Mouse (Mus musculus) heart, embryonic 15.5 days (tissue): Measurements from ENCODE around the gene Aoc2. TPM values are rescaled to one million over a fixed set of nuclear protein-coding genes. Genes with fewer than 3 reads are reported as not detected.

Experiments
- ATAC-seq: fragments of 200-750 bp; cut with Nextera tagmentation; replicated peaks from 2 replicates; pipeline ENCODE4 v1.8.0; 2017; ENCODE audit warnings: low read depth, moderate TSS enrichment; ENCODE audit not compliant: insufficient number of reproducible peaks, insufficient read depth, low FRiP score
- H3K27ac ChIP-seq: fragments of 300-500 bp; sonication (generic); 2 replicates; pipeline ENCODE4 v1.5.1; 2015; ENCODE audit warnings: mild to moderate bottlenecking, inconsistent platforms
- H3K27me3 ChIP-seq: fragments of 300-500 bp; sonication (generic); 2 replicates; pipeline ENCODE4 v1.6.1; 2015; ENCODE audit warnings: inconsistent platforms
- H3K36me3 ChIP-seq: fragments of 300-500 bp; sonication (generic); 2 replicates; pipeline ENCODE4 v1.6.1; 2015; ENCODE audit warnings: mild to moderate bottlenecking, inconsistent platforms
- H3K4me1 ChIP-seq: fragments of 300-500 bp; sonication (generic); replicated peaks from 2 replicates; pipeline ENCODE4 v1.6.1; 2015; ENCODE audit warnings: inconsistent platforms
- H3K4me2 ChIP-seq: fragments of 300-500 bp; sonication (generic); 2 replicates; pipeline ENCODE4 v1.6.1; 2015; ENCODE audit warnings: inconsistent platforms, mild to moderate bottlenecking, moderate library complexity
- H3K4me3 ChIP-seq: fragments of 300-500 bp; sonication (generic); 2 replicates; pipeline ENCODE4 v1.5.1; 2015; ENCODE audit warnings: mild to moderate bottlenecking, inconsistent platforms
- H3K9ac ChIP-seq: fragments of 300-500 bp; sonication (generic); 2 replicates; pipeline ENCODE4 v1.6.1; 2015; ENCODE audit warnings: mild to moderate bottlenecking, inconsistent platforms
- H3K9me3 ChIP-seq: fragments of 300-500 bp; sonication (generic); replicated peaks from 2 replicates; pipeline ENCODE4 v1.6.1; 2016; ENCODE audit warnings: inconsistent platforms
- WGBS: fragments of 180-500 bp; shearing (Covaris S2); methylation state at CpG from one replicate; pipeline ENCODE4 v1.1.7; 2015; ENCODE audit warnings: mixed read lengths; 5-methylcytosine and 5-hydroxymethylcytosine counted together
- polyA plus RNA-seq: library from polyadenylated mRNA; unstranded; fragments of >200 nt; fragmentation: Nextera tagmentation; extraction: Ambion mirVana; gene quantifications from 2 replicates; pipeline ENCODE4 v1.2.1, GENCODE M21; 2015

The Aoc2 gene
- polyA plus RNA-seq, 1 experiment from 2014 or later, result 0.43 TPM

- H3K9me3 ChIP-seq, result no peaks in the 10 kb centered on the region
- peak overlapping the region; percentile 39 for H3K4me2 ChIP-seq
- 24% methylated on average over 6 of the region's 6 CpGs for whole genome bisulfite sequencing
- no peak overlapping the region for H3K27ac ChIP-seq
- H3K36me3 ChIP-seq, result no peaks in the 10 kb centered on the region
- no peak overlapping the region for H3K9ac ChIP-seq
- H3K4me3 ChIP-seq, result peak overlapping the region; percentile 13
- peaks cover 17% of the 10 kb centered on the region for H3K4me1 ChIP-seq
- no peak for ATAC-seq
- H3K27me3 ChIP-seq, result no peaks in the 10 kb centered on the region
Measured at GRCm38 (mm10) chr11:101334516-101334915, 9.7 kb downstream of the Aoc2 start.

DNA sequence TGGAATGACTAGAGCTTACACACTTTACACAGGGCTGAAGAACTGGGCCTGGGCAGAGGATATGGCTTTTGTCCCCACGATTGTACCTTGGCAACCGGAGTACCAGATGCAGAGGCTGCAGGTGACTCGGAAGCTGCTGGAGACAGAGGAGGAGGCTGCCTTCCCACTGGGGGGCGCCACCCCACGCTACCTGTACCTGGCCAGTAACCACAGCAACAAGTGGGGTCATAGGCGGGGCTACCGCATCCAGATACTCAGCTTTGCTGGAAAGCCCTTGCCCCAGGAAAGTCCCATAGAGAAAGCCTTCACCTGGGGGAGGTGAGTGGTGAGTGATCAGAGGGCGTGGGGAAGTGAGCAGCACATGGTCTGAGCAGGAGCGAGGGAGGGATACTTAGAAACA is 10.8 kb downstream of the Aoc2 start:
- 81% methylated on average over 9 of the region's 9 CpGs for WGBS
- H3K27ac ChIP-seq, result no peak overlapping the region
- no peak for ATAC-seq
- H3K9ac ChIP-seq, result no peak overlapping the region
- H3K4me2 ChIP-seq, result no peak overlapping the region
- no peak overlapping the region for H3K4me3 ChIP-seq
- no peaks in the 10 kb centered on the region for H3K27me3 ChIP-seq
- peaks cover 17% of the 10 kb centered on the region for H3K4me1 ChIP-seq
- no peaks in the 10 kb centered on the region for H3K9me3 ChIP-seq
- H3K36me3 ChIP-seq, result no peaks in the 10 kb centered on the region

GRCm38 (mm10) chr11:101338123-101338760 is 13.4 kb downstream of the Aoc2 start:
- no peaks in the 10 kb centered on the region for H3K9me3 ChIP-seq
- H3K36me3 ChIP-seq, result no peaks in the 10 kb centered on the region
- H3K4me2 ChIP-seq, result peak overlapping the region; percentile 62
- H3K27ac ChIP-seq, result no peak overlapping the region; the same call in 1 of the 2 replicates
- H3K4me1 ChIP-seq, result peaks cover 17% of the 10 kb centered on the region
- WGBS, result 1% methylated on average over 8 of the region's 9 CpGs
- no peaks in the 10 kb centered on the region for H3K27me3 ChIP-seq
- ATAC-seq, result peak; percentile 73
- H3K9ac ChIP-seq, result no peak overlapping the region
- peak overlapping the region; percentile 32 for H3K4me3 ChIP-seq

DNA sequence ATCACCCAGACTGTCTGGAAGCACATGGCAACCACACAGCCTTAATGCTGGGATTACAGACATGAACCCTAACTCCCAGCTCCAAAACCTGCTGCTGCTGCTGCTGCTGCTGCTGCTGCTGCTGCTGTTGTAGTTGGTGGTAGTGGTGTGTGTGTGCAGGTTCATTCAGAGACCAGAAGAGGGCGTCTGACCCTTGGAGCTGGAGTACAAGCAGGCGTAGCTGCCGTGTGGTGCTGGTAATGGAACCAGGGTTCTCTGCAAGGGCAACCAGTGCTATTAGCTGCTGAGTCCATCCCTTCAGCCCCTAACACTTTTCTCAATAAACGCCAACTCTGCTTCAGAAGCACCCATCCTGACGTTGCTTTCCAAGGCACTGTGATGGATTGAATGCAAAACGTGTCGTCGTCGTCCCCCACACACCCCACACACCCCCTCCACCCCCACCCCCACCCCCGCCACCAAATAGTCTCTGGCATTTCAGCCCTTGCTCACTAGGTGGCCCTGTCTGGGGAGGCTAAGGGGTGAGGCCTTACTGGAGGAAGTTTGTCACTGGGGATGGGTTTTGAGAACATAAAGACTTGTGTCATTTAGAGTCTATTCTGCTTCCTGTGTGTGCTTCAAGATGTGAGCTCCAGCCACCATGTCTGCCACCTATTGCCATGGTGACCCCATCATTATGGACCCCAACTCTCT is 22.4 kb downstream of the Aoc2 start:
- WGBS, result 67% methylated on average over 10 of the region's 10 CpGs

DNA sequence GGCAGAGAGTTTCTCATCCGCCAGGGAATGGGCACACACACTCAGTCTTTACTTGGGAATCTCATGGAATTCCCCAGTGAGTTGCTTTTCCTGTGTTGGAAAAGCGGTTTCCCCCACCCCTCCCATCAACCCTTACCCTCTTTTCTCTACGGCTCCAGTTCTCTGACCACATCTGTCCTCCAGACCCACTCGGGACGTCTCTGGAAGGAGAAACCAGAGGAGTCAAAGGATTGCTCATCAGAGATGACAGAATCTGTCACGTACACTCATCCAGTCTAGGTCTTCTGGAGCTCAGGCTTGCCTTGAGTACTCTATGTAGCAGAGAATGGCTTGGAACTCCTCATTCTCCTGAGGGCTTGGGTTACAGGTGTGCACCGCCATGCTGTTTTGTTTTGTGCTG is 23.9 kb downstream of the Aoc2 start:
- Histone ChIP-seq H3K27me3 (no peaks in the 10 kb centered on the region), H3K9ac (no peak overlapping the region), H3K4me1 (no peaks in the 10 kb centered on the region), H3K4me2 (no peak overlapping the region), H3K36me3 (no peaks in the 10 kb centered on the region), H3K4me3 (no peak overlapping the region), H3K27ac (no peak overlapping the region), H3K9me3 (no peaks in the 10 kb centered on the region)
- 55% methylated on average over 7 of the region's 7 CpGs for WGBS
- ATAC-seq, result no peak

More for the DNA sequence above, 22.4 kb downstream of the Aoc2 start:
- ATAC-seq, result no peak
- Histone ChIP-seq H3K36me3 (no peaks in the 10 kb centered on the region), H3K9me3 (no peaks in the 10 kb centered on the region), H3K4me2 (no peak overlapping the region), H3K27ac (no peak overlapping the region), H3K4me1 (no peaks in the 10 kb centered on the region), H3K4me3 (no peak overlapping the region), H3K27me3 (no peaks in the 10 kb centered on the region), H3K9ac (no peak overlapping the region)

GRCm38 (mm10) chr11:101349216-101349615 is 24.4 kb downstream of the Aoc2 start:
- Histone ChIP-seq H3K4me1 (no peaks in the 10 kb centered on the region), H3K27me3 (no peaks in the 10 kb centered on the region), H3K27ac (no peak overlapping the region), H3K4me3 (no peak overlapping the region), H3K9me3 (no peaks in the 10 kb centered on the region), H3K9ac (no peak overlapping the region), H3K36me3 (no peaks in the 10 kb centered on the region), H3K4me2 (no peak overlapping the region)
- WGBS, result 50% methylated on average over 3 of the region's 3 CpGs
- ATAC-seq, result no peak

DNA sequence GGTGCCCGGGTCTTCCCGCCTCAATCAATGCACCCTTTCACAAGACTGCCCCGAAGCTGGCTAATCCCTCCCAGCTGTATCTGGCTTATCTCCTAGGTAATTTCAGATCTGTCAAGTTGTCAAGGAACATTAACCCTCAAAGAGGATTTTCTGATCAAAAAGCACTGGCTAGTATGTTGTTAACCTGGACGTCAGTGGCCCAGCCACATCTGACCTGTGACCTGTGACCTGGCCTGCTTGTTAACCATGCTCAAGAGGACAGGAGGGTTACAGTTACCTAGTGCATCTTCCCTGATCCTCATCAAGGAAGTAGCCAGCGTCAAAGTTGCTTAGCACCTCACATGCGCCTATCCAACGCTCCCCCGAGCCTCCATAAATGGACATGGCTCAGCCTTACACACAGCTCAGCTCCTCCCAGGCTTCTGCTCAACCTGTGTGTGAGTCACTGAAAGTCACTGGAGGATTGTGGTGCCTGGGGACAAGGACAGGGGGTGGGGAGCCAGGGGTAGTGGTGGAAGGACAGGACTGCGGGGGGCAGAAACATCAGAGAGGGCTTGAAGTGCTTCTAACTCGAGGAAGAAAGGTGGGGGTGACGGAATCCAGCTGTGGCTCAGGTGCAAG is 26.3 kb downstream of the Aoc2 start:
- Histone ChIP-seq H3K9ac (no peak overlapping the region), H3K4me1 (no peaks in the 10 kb centered on the region), H3K4me2 (no peak overlapping the region), H3K27me3 (no peaks in the 10 kb centered on the region), H3K27ac (no peak overlapping the region), H3K4me3 (no peak overlapping the region), H3K36me3 (no peaks in the 10 kb centered on the region), H3K9me3 (no peaks in the 10 kb centered on the region)
- WGBS, result 54% methylated on average over 11 of the region's 11 CpGs
- no peak for ATAC-seq

DNA sequence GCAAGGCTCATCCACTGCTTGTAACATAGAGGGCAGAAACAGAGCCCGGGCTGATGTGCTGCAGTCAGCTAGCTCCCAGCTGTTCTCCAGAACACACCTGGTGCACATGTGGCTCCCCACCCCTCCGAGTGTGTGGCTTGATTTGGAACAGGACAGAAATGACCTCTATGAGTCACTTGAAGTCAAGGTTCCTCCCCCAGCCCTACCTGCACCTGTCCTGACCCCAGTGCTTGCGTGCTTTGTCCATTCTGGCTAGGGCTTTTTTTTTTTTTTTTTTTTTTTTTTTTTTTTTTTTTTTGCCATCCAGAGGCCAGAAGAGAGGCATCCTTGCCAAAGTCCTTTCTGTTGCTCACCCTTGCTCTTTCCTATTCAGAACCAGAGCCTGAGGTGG is 26.9 kb downstream of the Aoc2 start:
- Histone ChIP-seq H3K9ac (no peak overlapping the region), H3K27me3 (no peaks in the 10 kb centered on the region), H3K27ac (no peak overlapping the region), H3K4me3 (no peak overlapping the region), H3K4me2 (no peak overlapping the region), H3K9me3 (no peaks in the 10 kb centered on the region), H3K36me3 (no peaks in the 10 kb centered on the region), H3K4me1 (no peaks in the 10 kb centered on the region)
- no peak for ATAC-seq
- WGBS, result 61% methylated on average over 3 of the region's 3 CpGs

GRCm38 (mm10) chr11:101353436-101353835 is 28.6 kb downstream of the Aoc2 start:
- no peaks in the 10 kb centered on the region for H3K36me3 ChIP-seq
- H3K4me2 ChIP-seq, result no peak overlapping the region
- no peak overlapping the region for H3K4me3 ChIP-seq
- H3K27me3 ChIP-seq, result no peaks in the 10 kb centered on the region
- no peak overlapping the region for H3K27ac ChIP-seq
- no peaks in the 10 kb centered on the region for H3K9me3 ChIP-seq
- 81% methylated on average over 12 of the region's 12 CpGs for WGBS
- ATAC-seq, result no peak
- no peaks in the 10 kb centered on the region for H3K4me1 ChIP-seq
- H3K9ac ChIP-seq, result no peak overlapping the region

DNA sequence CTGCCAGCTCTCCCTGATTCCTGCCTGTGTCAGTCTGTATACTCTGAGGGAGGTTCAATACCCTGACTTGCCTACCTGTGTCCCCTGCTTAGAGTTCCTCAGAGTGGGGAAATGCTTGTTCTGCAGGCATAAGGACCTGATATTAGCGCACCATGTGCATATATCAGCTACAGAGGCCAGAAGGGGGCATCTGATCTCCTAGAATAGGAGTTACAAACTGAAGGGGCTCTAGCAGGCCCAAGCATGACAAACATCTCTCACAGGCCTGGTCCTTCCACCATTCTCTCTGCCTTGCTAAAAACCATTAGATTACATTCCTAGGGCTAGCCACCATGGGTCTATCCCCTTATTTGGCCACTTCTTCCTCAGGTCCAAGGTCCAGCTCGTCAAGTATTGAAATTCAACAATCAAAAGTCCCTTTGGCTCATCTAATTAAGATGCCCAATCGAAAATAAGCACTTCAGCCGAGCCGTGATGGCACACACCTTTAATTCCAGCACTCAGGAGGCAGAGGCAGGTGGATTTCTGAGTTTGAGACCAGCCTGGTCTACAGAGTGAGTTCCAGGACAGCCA is 29.7 kb downstream of the Aoc2 start:
- Histone ChIP-seq H3K36me3 (no peaks in the 10 kb centered on the region), H3K4me1 (no peaks in the 10 kb centered on the region), H3K4me3 (no peak overlapping the region), H3K9me3 (no peaks in the 10 kb centered on the region), H3K4me2 (no peak overlapping the region), H3K9ac (no peak overlapping the region), H3K27me3 (no peaks in the 10 kb centered on the region), H3K27ac (no peak overlapping the region)
- WGBS, result 82% methylated on average over 5 of the region's 5 CpGs
- no peak for ATAC-seq

GRCm38 (mm10) chr11:101355916-101356315 is 31.1 kb downstream of the Aoc2 start:
- Histone ChIP-seq H3K27ac (no peak overlapping the region), H3K4me2 (no peak overlapping the region), H3K4me1 (peaks cover 11% of the 10 kb centered on the region), H3K27me3 (no peaks in the 10 kb centered on the region), H3K4me3 (no peak overlapping the region), H3K9me3 (no peaks in the 10 kb centered on the region), H3K36me3 (no peaks in the 10 kb centered on the region), H3K9ac (no peak overlapping the region)
- ATAC-seq, result no peak
- 84% methylated on average over 2 of the region's 2 CpGs for WGBS
